Mouse (Mus musculus): ENCODE measurements around the gene Olfr819. TPM values are rescaled to one million over a fixed set of nuclear protein-coding genes. Genes with fewer than 3 reads are reported as not detected.
"Not testable (repeated sequence)": the region's sequence is repeated elsewhere in the genome, so short reads cannot be mapped to it uniquely, and the experiment has no call there.

Gene Olfr819
- polyA plus RNA-seq (2012; rRNA removed) (not detected in 2 replicates), polyA plus RNA-seq (2014; fragmentation: Nextera tagmentation; extraction: Ambion mirVana) (not detected in 2 replicates)

DNA sequence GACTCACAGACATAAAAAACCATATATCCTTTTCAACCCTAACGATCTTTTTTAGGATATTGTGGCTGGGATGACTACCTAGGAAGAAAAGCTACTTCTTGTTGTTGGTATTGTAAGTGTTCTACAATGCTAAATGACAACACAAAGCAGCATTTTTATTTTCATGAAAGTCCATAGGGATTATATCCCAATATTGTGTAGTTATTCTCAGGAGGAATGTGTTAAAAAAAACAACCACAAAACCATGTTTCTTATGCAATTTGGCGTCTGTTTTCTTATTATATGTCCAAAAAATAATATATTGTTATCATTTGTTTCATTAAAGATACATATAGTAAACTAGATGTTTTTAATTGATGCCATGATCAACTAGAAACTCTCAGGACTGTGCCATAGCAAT, at the start of gene Olfr819:
Gene Olfr819, minus strand, starts transcription at position 101 of the 400 bp plus-strand sequence.
- not testable (repeated sequence) for ATAC-seq (ENCODE audit: insufficient read depth); H3K27me3 ChIP-seq (ENCODE audit: control insufficient read depth, insufficient read depth, low read length); H3K4me2 ChIP-seq (ENCODE audit: low read depth); DNase-seq (ENCODE audit: low read depth in 3 of 3, low spot score in 3 of 3); H3K27ac ChIP-seq; H3K9me3 ChIP-seq (ENCODE audit: control insufficient read depth, low read length); H3K4me1 ChIP-seq (replicated peaks; ENCODE audit: control insufficient read depth in 2 of 2, insufficient read depth in 2 of 2, low read length in 1 of 2); H3K4me3 ChIP-seq (ENCODE audit: insufficient read depth in 1 of 2, low read depth in 2 of 2, low read length in 2 of 2); H3K9ac ChIP-seq (replicated peaks); H3K36me3 ChIP-seq (replicated peaks; ENCODE audit: control insufficient read depth, insufficient read depth, low read depth)
- WGBS (ENCODE audit: insufficient replicate concordance), result 42% methylated on average over 2 of the region's 2 CpGs

DNA sequence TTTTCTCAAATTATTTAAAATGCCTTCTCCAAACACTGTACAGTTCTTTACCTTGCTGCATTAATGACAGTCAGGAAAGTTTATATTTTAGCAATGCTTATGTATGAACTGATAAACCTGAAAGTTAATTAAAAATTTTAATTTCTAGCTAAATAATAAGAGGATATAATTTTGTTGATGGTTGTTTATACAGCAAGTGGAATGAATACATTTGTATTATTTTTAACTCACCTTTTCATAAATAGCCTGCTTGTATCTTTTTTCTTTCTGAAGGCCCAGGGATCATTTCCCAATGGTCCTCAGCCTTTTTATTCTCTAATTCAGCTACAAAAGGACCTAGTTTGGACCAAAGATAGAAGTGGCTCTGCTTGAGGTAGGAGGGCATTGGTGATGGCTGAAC, 45.3 kb upstream of the Olfr819 start, which contains the start of gene Olfr820:
Gene Olfr820, plus strand, starts transcription at position 301 of the 400 bp plus-strand sequence.
- no peak within 1 kb of the TSS for H3K9ac ChIP-seq (replicated peaks)
- no peak within 1 kb of the TSS for H3K4me2 ChIP-seq (ENCODE audit: low read depth)
- H3K27ac ChIP-seq, result no peak within 1 kb of the TSS
- no peaks in the 10 kb centered on the region for H3K9me3 ChIP-seq (ENCODE audit: control insufficient read depth, low read length)
- no peak within 1 kb of the TSS for H3K4me3 ChIP-seq (ENCODE audit: insufficient read depth in 1 of 2, low read depth in 2 of 2, low read length in 2 of 2)
- no peaks in the 10 kb centered on the region for H3K27me3 ChIP-seq (ENCODE audit: control insufficient read depth, insufficient read depth, low read length)
- no peaks in the 10 kb centered on the region for H3K4me1 ChIP-seq (replicated peaks; ENCODE audit: control insufficient read depth in 2 of 2, insufficient read depth in 2 of 2, low read length in 1 of 2)
- TF ChIP-seq CTCF (IDR thresholded peaks at IDR 0.05; ENCODE audit: low read depth), result no peak
- no peak for TF ChIP-seq EP300 (IDR thresholded peaks at IDR 0.05; ENCODE audit: low read depth)
- no peaks in the 10 kb centered on the region for H3K36me3 ChIP-seq (replicated peaks; ENCODE audit: control insufficient read depth, insufficient read depth, low read depth)
- no peak for DNase-seq (ENCODE audit: low read depth in 3 of 3, low spot score in 3 of 3)
- no peak for ATAC-seq (ENCODE audit: insufficient read depth)

DNA sequence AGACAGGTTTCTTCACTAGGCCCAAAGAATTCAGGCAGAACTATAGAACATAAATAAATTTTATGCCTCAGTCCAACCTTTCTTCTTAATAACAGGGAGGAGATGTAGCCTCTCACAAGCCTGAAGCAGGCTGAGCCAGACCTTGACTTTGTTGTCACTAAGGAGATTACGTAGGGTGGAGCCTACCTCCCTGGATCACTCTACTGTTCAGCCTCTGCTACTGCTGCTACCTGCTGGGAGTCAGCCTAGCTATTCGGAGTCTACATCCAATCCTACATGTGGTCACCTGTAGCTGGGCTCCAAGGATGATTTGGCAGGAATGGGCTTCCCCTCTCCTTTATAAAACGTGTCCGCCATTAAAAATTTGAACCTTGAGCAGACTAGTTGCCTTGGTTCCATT, 38.3 kb upstream of the Olfr819 start:
- ATAC-seq (ENCODE audit: insufficient read depth); H3K27ac ChIP-seq; DNase-seq (ENCODE audit: low read depth in 3 of 3, low spot score in 3 of 3); H3K4me2 ChIP-seq (ENCODE audit: low read depth); H3K9me3 ChIP-seq (ENCODE audit: control insufficient read depth, low read length); H3K4me1 ChIP-seq (replicated peaks; ENCODE audit: control insufficient read depth in 2 of 2, insufficient read depth in 2 of 2, low read length in 1 of 2); H3K27me3 ChIP-seq (ENCODE audit: control insufficient read depth, insufficient read depth, low read length); H3K9ac ChIP-seq (replicated peaks); H3K36me3 ChIP-seq (replicated peaks; ENCODE audit: control insufficient read depth, insufficient read depth, low read depth); H3K4me3 ChIP-seq (ENCODE audit: insufficient read depth in 1 of 2, low read depth in 2 of 2, low read length in 2 of 2): not testable (repeated sequence)
- WGBS (ENCODE audit: insufficient replicate concordance), result 63% methylated on average over 4 of the region's 4 CpGs

DNA sequence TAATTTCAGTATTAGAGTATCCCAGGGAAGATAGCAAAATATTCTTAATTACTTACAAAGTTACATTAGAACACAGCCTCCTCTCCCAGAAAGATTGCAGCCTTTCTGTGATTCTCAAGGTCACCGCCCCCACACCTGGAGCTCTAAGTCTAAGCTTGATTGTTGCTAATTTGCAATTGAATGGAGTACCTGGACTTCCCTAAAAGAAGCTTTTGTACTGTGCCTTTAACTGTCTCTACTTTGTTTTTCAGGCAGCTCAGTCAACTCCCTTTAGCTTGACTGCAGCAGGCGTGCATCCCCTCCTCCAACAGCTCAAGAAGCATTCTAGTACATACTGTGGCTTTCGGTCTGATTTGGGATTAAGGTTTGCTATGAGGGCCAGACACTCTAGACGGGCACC, 37.0 kb upstream of the Olfr819 start:
- not testable (repeated sequence) for H3K4me1 ChIP-seq (replicated peaks; ENCODE audit: control insufficient read depth in 2 of 2, insufficient read depth in 2 of 2, low read length in 1 of 2); H3K4me2 ChIP-seq (ENCODE audit: low read depth); H3K27me3 ChIP-seq (ENCODE audit: control insufficient read depth, insufficient read depth, low read length); H3K4me3 ChIP-seq (ENCODE audit: insufficient read depth in 1 of 2, low read depth in 2 of 2, low read length in 2 of 2); H3K27ac ChIP-seq; H3K36me3 ChIP-seq (replicated peaks; ENCODE audit: control insufficient read depth, insufficient read depth, low read depth); H3K9me3 ChIP-seq (ENCODE audit: control insufficient read depth, low read length); DNase-seq (ENCODE audit: low read depth in 3 of 3, low spot score in 3 of 3); ATAC-seq (ENCODE audit: insufficient read depth); H3K9ac ChIP-seq (replicated peaks)
- 61% methylated on average over 4 of the region's 4 CpGs for WGBS (ENCODE audit: insufficient replicate concordance)

DNA sequence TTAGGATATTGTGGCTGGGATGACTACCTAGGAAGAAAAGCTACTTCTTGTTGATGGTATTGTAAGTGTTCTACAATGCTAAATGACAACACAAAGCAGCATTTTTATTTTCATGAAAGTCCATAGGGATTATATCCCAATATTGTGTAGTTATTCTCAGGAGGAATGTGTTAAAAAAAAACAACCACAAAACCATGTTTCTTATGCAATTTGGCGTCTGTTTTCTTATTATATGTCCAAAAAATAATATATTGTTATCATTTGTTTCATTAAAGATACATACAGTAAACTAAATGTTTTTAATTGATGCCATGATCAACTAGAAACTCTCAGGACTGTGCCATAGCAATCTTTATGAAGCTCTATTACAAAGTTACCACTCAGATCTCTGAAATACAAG, 17.9 kb upstream of the Olfr819 start, which contains the start of gene Gm10310:
Gene Gm10310, minus strand, starts transcription at position 101 of the 400 bp plus-strand sequence.
- not testable (repeated sequence) for H3K4me1 ChIP-seq (replicated peaks; ENCODE audit: control insufficient read depth in 2 of 2, insufficient read depth in 2 of 2, low read length in 1 of 2); H3K36me3 ChIP-seq (replicated peaks; ENCODE audit: control insufficient read depth, insufficient read depth, low read depth); H3K4me2 ChIP-seq (ENCODE audit: low read depth); H3K4me3 ChIP-seq (ENCODE audit: insufficient read depth in 1 of 2, low read depth in 2 of 2, low read length in 2 of 2); H3K9ac ChIP-seq (replicated peaks); ATAC-seq (ENCODE audit: insufficient read depth); H3K27ac ChIP-seq; H3K27me3 ChIP-seq (ENCODE audit: control insufficient read depth, insufficient read depth, low read length); DNase-seq (ENCODE audit: low read depth in 3 of 3, low spot score in 3 of 3); H3K9me3 ChIP-seq (ENCODE audit: control insufficient read depth, low read length)
- WGBS (ENCODE audit: insufficient replicate concordance), result no CpG with 5 or more reads among the region's 1 CpGs

DNA sequence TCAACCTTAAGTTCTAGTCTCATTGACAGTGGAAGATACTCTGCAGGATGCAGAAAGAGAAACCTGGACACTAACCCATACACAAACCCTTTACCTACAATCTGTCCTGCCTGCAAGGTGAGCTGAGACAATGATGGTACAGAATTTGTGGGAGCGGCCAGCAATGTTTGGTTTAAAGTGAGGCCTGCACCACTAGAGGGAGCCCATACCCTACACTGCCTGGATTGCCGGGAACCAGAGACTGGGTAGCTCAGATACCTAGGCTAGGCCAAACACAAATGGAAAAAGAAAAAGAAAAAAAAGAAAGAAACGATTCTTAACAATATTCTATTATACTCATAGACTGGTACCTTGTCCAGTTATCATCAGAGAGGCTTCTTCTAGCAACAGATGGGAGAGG, 14.8 kb upstream of the Olfr819 start:
- not testable (repeated sequence) for H3K4me2 ChIP-seq (ENCODE audit: low read depth); H3K4me1 ChIP-seq (replicated peaks; ENCODE audit: control insufficient read depth in 2 of 2, insufficient read depth in 2 of 2, low read length in 1 of 2); H3K27me3 ChIP-seq (ENCODE audit: control insufficient read depth, insufficient read depth, low read length); H3K9me3 ChIP-seq (ENCODE audit: control insufficient read depth, low read length); H3K9ac ChIP-seq (replicated peaks); DNase-seq (ENCODE audit: low read depth in 3 of 3, low spot score in 3 of 3); ATAC-seq (ENCODE audit: insufficient read depth); H3K27ac ChIP-seq; H3K36me3 ChIP-seq (replicated peaks; ENCODE audit: control insufficient read depth, insufficient read depth, low read depth); H3K4me3 ChIP-seq (ENCODE audit: insufficient read depth in 1 of 2, low read depth in 2 of 2, low read length in 2 of 2)
- no CpG with 5 or more reads among the region's 3 CpGs for WGBS (ENCODE audit: insufficient replicate concordance)

DNA sequence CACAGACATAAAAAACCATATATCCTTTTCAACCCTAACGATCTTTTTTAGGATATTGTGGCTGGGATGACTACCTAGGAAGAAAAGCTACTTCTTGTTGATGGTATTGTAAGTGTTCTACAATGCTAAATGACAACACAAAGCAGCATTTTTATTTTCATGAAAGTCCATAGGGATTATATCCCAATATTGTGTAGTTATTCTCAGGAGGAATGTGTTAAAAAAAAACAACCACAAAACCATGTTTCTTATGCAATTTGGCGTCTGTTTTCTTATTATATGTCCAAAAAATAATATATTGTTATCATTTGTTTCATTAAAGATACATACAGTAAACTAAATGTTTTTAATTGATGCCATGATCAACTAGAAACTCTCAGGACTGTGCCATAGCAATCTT, 9.0 kb upstream of the Olfr819 start, which contains the start of gene Olfr247:
Gene Olfr247, minus strand, starts transcription at position 101 of the 400 bp plus-strand sequence.
- WGBS (ENCODE audit: insufficient replicate concordance), result no CpG with 5 or more reads among the region's 2 CpGs
- H3K9ac ChIP-seq (replicated peaks); ATAC-seq (ENCODE audit: insufficient read depth); H3K4me1 ChIP-seq (replicated peaks; ENCODE audit: control insufficient read depth in 2 of 2, insufficient read depth in 2 of 2, low read length in 1 of 2); H3K36me3 ChIP-seq (replicated peaks; ENCODE audit: control insufficient read depth, insufficient read depth, low read depth); H3K4me2 ChIP-seq (ENCODE audit: low read depth); H3K4me3 ChIP-seq (ENCODE audit: insufficient read depth in 1 of 2, low read depth in 2 of 2, low read length in 2 of 2); H3K9me3 ChIP-seq (ENCODE audit: control insufficient read depth, low read length); DNase-seq (ENCODE audit: low read depth in 3 of 3, low spot score in 3 of 3); H3K27me3 ChIP-seq (ENCODE audit: control insufficient read depth, insufficient read depth, low read length); H3K27ac ChIP-seq: not testable (repeated sequence)

DNA sequence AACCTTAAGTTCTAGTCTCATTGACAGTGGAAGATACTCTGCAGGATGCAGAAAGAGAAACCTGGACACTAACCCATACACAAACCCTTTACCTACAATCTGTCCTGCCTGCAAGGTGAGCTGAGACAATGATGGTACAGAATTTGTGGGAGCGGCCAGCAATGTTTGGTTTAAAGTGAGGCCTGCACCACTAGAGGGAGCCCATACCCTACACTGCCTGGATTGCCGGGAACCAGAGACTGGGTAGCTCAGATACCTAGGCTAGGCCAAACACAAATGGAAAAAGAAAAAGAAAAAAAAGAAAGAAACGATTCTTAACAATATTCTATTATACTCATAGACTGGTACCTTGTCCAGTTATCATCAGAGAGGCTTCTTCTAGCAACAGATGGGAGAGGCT, 5.9 kb upstream of the Olfr819 start:
- not testable (repeated sequence) for ATAC-seq (ENCODE audit: insufficient read depth); H3K4me3 ChIP-seq (ENCODE audit: insufficient read depth in 1 of 2, low read depth in 2 of 2, low read length in 2 of 2); H3K9me3 ChIP-seq (ENCODE audit: control insufficient read depth, low read length); H3K4me2 ChIP-seq (ENCODE audit: low read depth); H3K4me1 ChIP-seq (replicated peaks; ENCODE audit: control insufficient read depth in 2 of 2, insufficient read depth in 2 of 2, low read length in 1 of 2); H3K27me3 ChIP-seq (ENCODE audit: control insufficient read depth, insufficient read depth, low read length); DNase-seq (ENCODE audit: low read depth in 3 of 3, low spot score in 3 of 3); H3K9ac ChIP-seq (replicated peaks); H3K36me3 ChIP-seq (replicated peaks; ENCODE audit: control insufficient read depth, insufficient read depth, low read depth); H3K27ac ChIP-seq
- WGBS (ENCODE audit: insufficient replicate concordance), result no CpG with 5 or more reads among the region's 3 CpGs
